ENCODE assay signal across 8 mouse cellular contexts in genomic region chr5:25704702-25705566, GRCm38 (mm10). TPM values are rescaled to one million over a fixed set of nuclear protein-coding genes. Genes with fewer than 3 reads are reported as not detected.
A peak's percentile ranks its signal among the peaks of the same experiment; 100 is the strongest.
DNase-seq lines count a peak whose midpoint lies in the region; ATAC-seq and TF ChIP-seq lines count a peak whose summit lies in the region.

No protein-coding gene starts in this region.

- H3K4me1 ChIP-seq in lung, adult 2 months (ENCODE audit: control insufficient read depth, insufficient read depth, low read length): peaks cover 3% of the 10 kb centered on the region
- H3K4me1 ChIP-seq in embryonic facial prominence, embryonic 10.5 days: peaks cover 15% of the 10 kb centered on the region
- peaks cover 6% of the 10 kb centered on the region; the same call in 1 of the 2 replicates for H3K4me1 ChIP-seq in midbrain, postnatal 0 days (ENCODE audit: insufficient read depth, low read length)

- peak overlapping the region; percentile 82 for H3K4me3 ChIP-seq in lung, adult 2 months (replicated peaks; ENCODE audit: extremely low read depth, low read depth, low read length)
- peak overlapping the region; percentile 83 for H3K4me3 ChIP-seq in embryonic facial prominence, embryonic 10.5 days
- peak overlapping the region; percentile 85 for H3K4me3 ChIP-seq in midbrain, postnatal 0 days (ENCODE audit: low read depth, low read length)

- H3K9me3 ChIP-seq in embryonic facial prominence, embryonic 10.5 days: no peaks in the 10 kb centered on the region
- H3K9me3 ChIP-seq in midbrain, postnatal 0 days (ENCODE audit: low read length): no peaks in the 10 kb centered on the region

- peak overlapping the region; percentile 76 for H3K4me2 ChIP-seq in midbrain, postnatal 0 days (ENCODE audit: low read depth, low read length, poor library complexity, severe bottlenecking)

- 17% methylated on average over 19 of the region's 19 CpGs for WGBS in lung, adult 2 months
- WGBS in embryonic facial prominence, embryonic 10.5 days: 22% methylated on average over 19 of the region's 19 CpGs
- 20% methylated on average over 19 of the region's 19 CpGs for WGBS in midbrain, postnatal 0 days

- no peak for TF ChIP-seq CTCF in lung, adult 2 months (IDR thresholded peaks at IDR 0.05; ENCODE audit: insufficient read depth, low read length)
- TF ChIP-seq CTCF in midbrain, postnatal 0 days (IDR thresholded peaks at IDR 0.05): no peak

- H3K27me3 ChIP-seq in embryonic facial prominence, embryonic 10.5 days (replicated peaks; ENCODE audit: low read depth, poor library complexity, severe bottlenecking): no peaks in the 10 kb centered on the region
- H3K27me3 ChIP-seq in midbrain, postnatal 0 days (ENCODE audit: insufficient read depth, low read length): no peaks in the 10 kb centered on the region

- H3K36me3 ChIP-seq in embryonic facial prominence, embryonic 10.5 days (replicated peaks): peaks cover 38% of the 10 kb centered on the region
- H3K36me3 ChIP-seq in midbrain, postnatal 0 days (ENCODE audit: insufficient read depth, low read length): 0 out of 2 replicates have a peak, but pooled peaks cover 4% of the 10 kb centered on the region

- no peak for DNase-seq in lung, adult 2 months
- no peak for DNase-seq in lung, postnatal 14 days
- no peak for DNase-seq in embryonic facial prominence, embryonic 10.5 days (ENCODE audit: low spot score)
- peak; percentile 1 for DNase-seq in midbrain, postnatal 0 days (ENCODE audit: low spot score)
- DNase-seq in testis, postnatal 10 days (ENCODE audit: low spot score): no peak
- no peak for DNase-seq in layer of hippocampus, adult 9-11 months
- DNase-seq in adipocyte (ENCODE audit: low spot score): no peak

- H3K27ac ChIP-seq in embryonic facial prominence, embryonic 10.5 days (replicated peaks): peak overlapping the region; percentile 95
- H3K27ac ChIP-seq in midbrain, postnatal 0 days (ENCODE audit: low read depth, low read length): 0 out of 2 replicates have a peak overlapping the region, but pooled peaks have one; percentile 58

- no peak for TF ChIP-seq POLR2A in lung, adult 2 months (IDR thresholded peaks at IDR 0.05; ENCODE audit: borderline replicate concordance, extremely low read depth, low read depth, low read length)

- ATAC-seq in inflammation-experienced regulatory T-cells, adult 6 months: peak; percentile 51
- 0 out of 2 replicates have a peak, but pooled peaks have one; percentile 34 for ATAC-seq in midbrain, postnatal 0 days (ENCODE audit: low FRiP score)

- H3K9ac ChIP-seq in midbrain, postnatal 0 days (replicated peaks; ENCODE audit: low read length, poor library complexity, severe bottlenecking): peak overlapping the region; percentile 66

RNA-seq across cellular contexts. Expression of gene Xrcc2, which starts 0.7 kb away (rescaled TPM):
- 2.8 and 3.8 TPM in 2 replicates for polyA plus RNA-seq in lung, adult 2 months (2012; rRNA removed)
- polyA plus RNA-seq in embryonic facial prominence, embryonic 10.5 days (2016; fragmentation: Nextera tagmentation; extraction: Ambion mirVana): 18.0 and 20.4 TPM in 2 replicates
- polyA plus RNA-seq in inflammation-experienced regulatory T-cells, adult 6 months (2017; shearing (Covaris generic)): 1 to 10 TPM; 2.9 to 6.3 (median 4.7) TPM
- total RNA-seq in midbrain, postnatal 0 days (2014; rRNA removed): 7.4 and 15.5 TPM in 2 replicates
- polyA plus RNA-seq in midbrain, postnatal 0 days (2015; fragmentation: Nextera tagmentation; extraction: Ambion mirVana): 4.2 and 4.8 TPM in 2 replicates

RNA-seq across cellular contexts. Expression of gene Actr3b, which starts 54.9 kb away (rescaled TPM):
- 0.59 and 1.0 TPM in 2 replicates for polyA plus RNA-seq in lung, adult 2 months (2012; rRNA removed)
- polyA plus RNA-seq in embryonic facial prominence, embryonic 10.5 days (2016; fragmentation: Nextera tagmentation; extraction: Ambion mirVana): 5.8 and 7.2 TPM in 2 replicates
- polyA plus RNA-seq in inflammation-experienced regulatory T-cells, adult 6 months (2017; shearing (Covaris generic)): 1 to 10 TPM; 1.1 to 1.4 (median 1.1) TPM
- 17.4 and 21.1 TPM in 2 replicates for total RNA-seq in midbrain, postnatal 0 days (2014; rRNA removed)
- polyA plus RNA-seq in midbrain, postnatal 0 days (2015; fragmentation: Nextera tagmentation; extraction: Ambion mirVana): 57.5 and 61.1 TPM in 2 replicates
